Mouse (Mus musculus) liver, embryonic 16.5 days (tissue): ENCODE data around the gene Hacd4. TPM values are rescaled to one million over a fixed set of nuclear protein-coding genes. Genes with fewer than 3 reads are reported as not detected.

Experiments
- ATAC-seq: fragments of 200-750 bp; cut with Nextera tagmentation; 2 replicates; pipeline ENCODE4 v1.8.0; 2017; ENCODE audit warnings: low read depth, mild to moderate bottlenecking, moderate number of reproducible peaks, moderate library complexity
- H3K27ac ChIP-seq: fragments of 300-500 bp; sonication (generic); 2 replicates; pipeline ENCODE4 v1.5.1; 2014; ENCODE audit warnings: mild to moderate bottlenecking, low read length
- H3K27me3 ChIP-seq: fragments of 300-500 bp; sonication (generic); 2 replicates; pipeline ENCODE4 v1.6.1; 2014; ENCODE audit warnings: low read depth, low read length, mixed read lengths; ENCODE audit not compliant: control insufficient read depth, insufficient read depth
- H3K36me3 ChIP-seq: fragments of 300-500 bp; sonication (generic); 2 replicates; pipeline ENCODE4 v1.6.1; 2014; ENCODE audit warnings: mild to moderate bottlenecking; ENCODE audit not compliant: control insufficient read depth, insufficient read depth
- H3K4me1 ChIP-seq: fragments of 300-500 bp; sonication (generic); 2 replicates; pipeline ENCODE4 v1.6.1; 2014; ENCODE audit warnings: low read depth, low read length, mixed read lengths; ENCODE audit not compliant: control insufficient read depth
- H3K4me2 ChIP-seq: fragments of 300-500 bp; sonication (generic); 2 replicates; pipeline ENCODE4 v1.6.1; 2014; ENCODE audit warnings: low read depth, low read length, mixed read lengths
- H3K4me3 ChIP-seq: fragments of 300-500 bp; sonication (generic); 2 replicates; pipeline ENCODE4 v1.5.1; 2014; ENCODE audit warnings: low read depth, mild to moderate bottlenecking, low read length
- H3K9ac ChIP-seq: fragments of 300-500 bp; sonication (generic); 2 replicates; pipeline ENCODE4 v1.6.1; 2014; ENCODE audit warnings: low read depth, low read length
- H3K9me3 ChIP-seq: fragments of 300-500 bp; sonication (generic); replicated peaks from 2 replicates; pipeline ENCODE4 v1.6.1; 2016; ENCODE audit warnings: low read length; ENCODE audit not compliant: control insufficient read depth
- WGBS: fragments of 180-500 bp; shearing (Covaris S2); extraction: QIAGEN DNeasy Blood & Tissue Kit; methylation state at CpG from one replicate; pipeline ENCODE4 v1.1.7; 2014; ENCODE audit not compliant: insufficient replicate concordance; 5-methylcytosine and 5-hydroxymethylcytosine counted together
- polyA plus RNA-seq: library from polyadenylated mRNA; unstranded; fragments of >200 nt; fragmentation: Nextera tagmentation; extraction: Ambion mirVana; gene quantifications from 2 replicates; pipeline ENCODE4 v1.2.1, GENCODE M21; 2015

The Hacd4 gene
- 5.4 and 5.5 TPM in 2 replicates for polyA plus RNA-seq

- WGBS, result 4% methylated on average over 14 of the region's 14 CpGs
Observed at GRCm38 (mm10) chr4:88438326-88438989, at the start of gene Hacd4. Gene Hacd4 (minus strand): TSS chr4:88438928.

DNA sequence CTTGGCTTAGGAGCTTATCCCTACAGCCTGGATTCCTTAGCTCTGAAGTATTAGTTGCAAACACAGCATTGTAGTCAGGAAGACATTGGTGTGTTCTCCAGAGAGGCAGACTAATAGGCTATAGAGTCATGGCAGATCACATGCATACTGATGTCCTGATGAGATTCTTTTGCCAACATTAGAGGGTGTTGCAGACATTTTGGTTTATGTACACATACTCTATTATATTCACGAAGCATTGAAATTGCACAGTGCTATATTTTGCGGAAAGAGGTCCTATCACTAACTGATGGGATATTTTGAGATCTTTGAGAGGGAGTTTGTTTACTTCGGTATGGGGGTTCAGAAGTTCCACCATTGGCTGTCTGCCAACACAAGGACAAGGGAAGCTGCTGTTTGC lies 49.4 kb upstream of the Hacd4 start:
- Histone ChIP-seq H3K4me1 (no peaks in the 10 kb centered on the region), H3K4me3 (no peak overlapping the region), H3K36me3 (no peaks in the 10 kb centered on the region), H3K9me3 (no peaks in the 10 kb centered on the region), H3K4me2 (no peak overlapping the region), H3K27ac (no peak overlapping the region), H3K9ac (no peak overlapping the region), H3K27me3 (no peaks in the 10 kb centered on the region)
- ATAC-seq, result no peak
- 75% methylated on average over 3 of the region's 3 CpGs for WGBS

More at GRCm38 (mm10) chr4:88438326-88438989, at the start of gene Hacd4:
- peak within 1 kb of the TSS; percentile 61 for H3K4me2 ChIP-seq
- ATAC-seq, result peak; percentile 64
- peak within 1 kb of the TSS; percentile 43; the same call in 1 of the 2 replicates for H3K9ac ChIP-seq
- H3K27ac ChIP-seq, result peak within 1 kb of the TSS; percentile 38; the same call in 1 of the 2 replicates
- peak within 1 kb of the TSS; percentile 49 for H3K4me3 ChIP-seq
- peaks cover 5% of the 10 kb centered on the region; the same call in 1 of the 2 replicates for H3K4me1 ChIP-seq
- H3K36me3 ChIP-seq, result no peaks in the 10 kb centered on the region
- H3K9me3 ChIP-seq, result no peaks in the 10 kb centered on the region
- no peaks in the 10 kb centered on the region for H3K27me3 ChIP-seq

DNA sequence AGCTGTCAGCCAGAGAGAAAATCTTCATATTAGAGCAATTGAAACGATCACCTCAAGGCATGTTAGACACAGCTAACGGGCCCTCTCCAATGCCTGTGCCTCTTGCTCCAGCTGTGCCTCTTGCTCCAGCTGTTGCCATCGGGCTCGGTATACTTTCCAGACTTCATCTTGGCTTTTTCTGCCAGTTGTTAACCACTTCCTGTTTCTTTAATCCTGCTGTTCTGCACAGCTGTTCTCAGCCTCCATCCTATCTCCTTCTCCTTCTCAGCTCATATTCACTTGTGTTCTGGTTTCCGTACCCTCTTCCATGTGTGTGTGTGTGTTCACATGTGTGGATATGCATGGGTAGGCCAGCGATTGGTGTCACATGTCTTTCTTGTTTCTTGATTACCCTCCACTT lies 41.4 kb upstream of the Hacd4 start:
- Histone ChIP-seq H3K9ac (no peak overlapping the region), H3K4me1 (no peaks in the 10 kb centered on the region), H3K4me3 (no peak overlapping the region), H3K9me3 (no peaks in the 10 kb centered on the region), H3K27me3 (no peaks in the 10 kb centered on the region), H3K4me2 (no peak overlapping the region), H3K27ac (no peak overlapping the region), H3K36me3 (no peaks in the 10 kb centered on the region)
- 41% methylated on average over 6 of the region's 6 CpGs for WGBS
- no peak for ATAC-seq

DNA sequence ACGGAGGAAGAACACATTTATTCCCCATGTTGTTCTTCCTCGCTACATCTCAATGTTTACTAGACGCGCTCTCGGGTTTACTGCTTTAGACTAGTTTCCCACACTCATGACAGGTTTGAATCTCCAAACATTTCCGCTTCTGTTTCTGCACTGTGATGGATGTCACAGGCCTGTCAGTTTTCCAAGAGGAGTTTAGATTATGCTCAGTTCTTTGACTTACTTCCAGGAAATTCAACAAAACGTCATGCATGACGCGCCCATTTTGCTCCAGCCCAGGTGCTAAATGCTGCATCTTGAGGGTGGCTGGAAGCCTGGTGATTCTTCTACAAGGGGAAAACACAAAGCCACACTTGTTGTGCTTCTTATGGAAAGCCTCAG lies 40.1 kb upstream of the Hacd4 start:
- Histone ChIP-seq H3K4me1 (no peaks in the 10 kb centered on the region), H3K4me2 (no peak overlapping the region), H3K9ac (no peak overlapping the region), H3K36me3 (no peaks in the 10 kb centered on the region), H3K27ac (no peak overlapping the region), H3K27me3 (no peaks in the 10 kb centered on the region), H3K9me3 (no peaks in the 10 kb centered on the region), H3K4me3 (no peak overlapping the region)
- no peak for ATAC-seq
- WGBS, result 72% methylated on average over 9 of the region's 9 CpGs

- Histone ChIP-seq H3K9ac (no peak overlapping the region), H3K4me2 (no peak overlapping the region), H3K36me3 (no peaks in the 10 kb centered on the region), H3K4me1 (no peaks in the 10 kb centered on the region), H3K9me3 (no peaks in the 10 kb centered on the region), H3K27me3 (no peaks in the 10 kb centered on the region), H3K27ac (no peak overlapping the region), H3K4me3 (no peak overlapping the region)
- no peak for ATAC-seq
- 62% methylated on average over 4 of the region's 4 CpGs for WGBS
Observed at GRCm38 (mm10) chr4:88478177-88478808, 39.6 kb upstream of the Hacd4 start.

- ATAC-seq, result no peak
Observed at GRCm38 (mm10) chr4:88476511-88477210, 37.9 kb upstream of the Hacd4 start.

DNA sequence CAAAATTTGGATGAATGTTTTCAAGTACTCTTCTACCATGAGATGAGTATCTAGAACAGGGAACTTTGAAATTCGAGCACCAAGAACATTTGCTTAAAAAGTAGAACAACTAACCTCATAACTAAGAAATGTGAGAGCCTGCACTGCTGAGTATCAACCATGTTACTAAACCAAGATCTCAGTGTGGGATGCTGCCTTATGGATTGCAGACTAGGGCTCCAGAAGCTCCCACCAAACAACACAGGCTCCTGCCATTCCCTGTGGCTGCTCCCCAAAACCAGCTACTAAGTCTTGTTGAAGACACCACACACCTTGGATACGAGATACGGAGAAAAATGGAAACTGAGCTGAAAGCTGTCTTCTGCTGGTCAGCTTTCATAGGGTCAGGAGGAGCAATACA lies 37.4 kb upstream of the Hacd4 start:
- Histone ChIP-seq H3K9me3 (no peaks in the 10 kb centered on the region), H3K27ac (no peak overlapping the region; the same call in 1 of the 2 replicates), H3K4me1 (no peaks in the 10 kb centered on the region), H3K4me2 (no peak overlapping the region), H3K4me3 (no peak overlapping the region), H3K36me3 (no peaks in the 10 kb centered on the region), H3K27me3 (no peaks in the 10 kb centered on the region), H3K9ac (no peak overlapping the region)
- 47% methylated on average over 3 of the region's 3 CpGs for WGBS
- ATAC-seq, result no peak

More at GRCm38 (mm10) chr4:88476511-88477210, 37.9 kb upstream of the Hacd4 start:
- Histone ChIP-seq H3K36me3 (no peaks in the 10 kb centered on the region), H3K27me3 (no peaks in the 10 kb centered on the region), H3K4me1 (no peaks in the 10 kb centered on the region), H3K9me3 (no peaks in the 10 kb centered on the region), H3K4me3 (no peak overlapping the region), H3K4me2 (no peak overlapping the region), H3K9ac (no peak overlapping the region), H3K27ac (no peak overlapping the region; the same call in 1 of the 2 replicates)
- 51% methylated on average over 4 of the region's 4 CpGs for WGBS

- 20% methylated on average over 2 of the region's 2 CpGs for WGBS
- no peaks in the 10 kb centered on the region for H3K4me1 ChIP-seq
- ATAC-seq, result no peak
Observed at GRCm38 (mm10) chr4:88471528-88471927, 32.8 kb upstream of the Hacd4 start.

GRCm38 (mm10) chr4:88464574-88464973 lies 25.8 kb upstream of the Hacd4 start:
- Histone ChIP-seq H3K27ac (no peak overlapping the region), H3K36me3 (no peaks in the 10 kb centered on the region), H3K4me2 (no peak overlapping the region), H3K4me1 (no peaks in the 10 kb centered on the region), H3K27me3 (no peaks in the 10 kb centered on the region), H3K9me3 (no peaks in the 10 kb centered on the region), H3K4me3 (no peak overlapping the region), H3K9ac (no peak overlapping the region)
- WGBS, result 51% methylated on average over 4 of the region's 4 CpGs
- no peak for ATAC-seq

More at GRCm38 (mm10) chr4:88471528-88471927, 32.8 kb upstream of the Hacd4 start:
- Histone ChIP-seq H3K4me2 (no peak overlapping the region), H3K36me3 (no peaks in the 10 kb centered on the region), H3K4me3 (no peak overlapping the region), H3K27ac (no peak overlapping the region), H3K27me3 (no peaks in the 10 kb centered on the region), H3K9me3 (no peaks in the 10 kb centered on the region), H3K9ac (no peak overlapping the region)
